Mouse (Mus musculus): ENCODE measurements around the gene Mitf.

The Mitf gene

DNA sequence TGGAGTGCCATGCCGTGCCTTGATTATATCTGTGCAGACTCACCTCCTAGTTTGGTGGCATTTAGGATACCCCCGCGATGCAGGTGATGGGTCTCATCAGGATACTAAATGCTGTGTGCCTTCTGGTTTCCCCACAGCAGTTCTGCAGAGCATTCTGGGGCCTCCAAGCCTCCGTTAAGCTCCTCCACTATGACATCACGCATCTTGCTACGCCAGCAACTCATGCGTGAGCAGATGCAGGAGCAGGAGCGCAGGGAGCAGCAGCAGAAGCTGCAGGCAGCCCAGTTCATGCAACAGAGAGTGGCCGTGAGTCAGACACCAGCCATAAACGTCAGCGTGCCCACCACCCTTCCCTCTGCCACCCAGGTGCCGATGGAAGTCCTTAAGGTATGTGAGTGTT, 134.1 kb downstream of the Mitf start:
- no peak for DNase-seq (ENCODE audit: low read depth, low spot score)

DNA sequence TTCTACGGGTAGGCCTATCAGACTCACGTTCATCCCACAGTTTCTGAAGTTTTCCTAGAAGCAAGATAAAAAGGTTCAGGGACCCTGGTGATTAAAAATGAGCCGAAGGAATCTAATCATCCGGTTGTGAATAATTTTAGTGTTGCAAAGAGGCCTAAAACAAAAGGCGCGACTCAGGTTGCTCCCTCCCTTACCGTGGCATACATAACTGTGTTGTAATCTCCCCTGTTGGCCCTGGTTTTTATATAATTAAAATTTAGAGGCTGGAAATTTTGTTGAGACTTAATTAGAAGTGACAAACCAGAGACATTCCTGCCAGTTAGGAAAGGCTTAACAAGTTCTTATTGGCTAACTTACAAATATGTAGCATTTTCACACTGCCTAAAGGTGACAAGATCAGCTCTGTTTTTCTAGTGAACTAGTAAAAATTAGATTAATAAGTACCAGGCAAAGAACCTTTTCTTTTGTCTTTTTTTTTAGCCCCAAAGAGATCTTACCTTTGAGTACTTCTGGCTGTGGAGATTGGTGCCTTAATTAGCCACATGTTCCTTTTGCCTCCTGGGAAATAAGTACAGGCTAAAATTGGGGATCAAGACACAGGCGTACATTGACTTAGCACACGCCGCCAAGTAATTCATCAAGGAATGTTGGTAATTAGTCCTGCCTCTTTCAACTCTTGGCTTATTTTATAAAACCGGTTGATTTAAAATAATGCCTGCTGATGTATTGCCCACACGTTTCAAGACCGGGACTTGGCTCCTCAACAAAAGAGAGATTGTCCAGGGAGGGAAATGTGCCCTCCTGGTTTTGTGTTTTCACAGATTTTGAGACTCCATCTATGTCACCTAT, 143.4 kb downstream of the Mitf start:
- no peak for DNase-seq (ENCODE audit: low read depth, low spot score)

DNA sequence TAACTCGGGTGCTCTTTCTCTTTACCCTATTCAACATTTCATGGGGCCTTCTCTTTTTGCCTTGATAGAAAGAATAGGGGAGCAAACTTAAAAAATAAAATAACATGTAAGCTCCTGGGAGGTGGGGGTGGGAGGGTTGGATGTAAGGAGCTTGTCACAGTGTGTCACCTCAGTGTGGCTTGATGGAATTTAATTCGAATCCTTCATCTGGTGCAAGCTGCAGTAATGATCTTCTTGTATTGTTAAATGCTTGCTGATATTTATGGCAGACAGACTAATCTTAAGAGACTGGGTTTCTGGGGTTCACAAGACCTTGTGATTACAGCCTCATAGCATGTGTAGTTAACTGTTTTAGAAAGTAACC, 144.0 kb downstream of the Mitf start:
- no peak for DNase-seq (ENCODE audit: low read depth, low spot score)

- no peak for DNase-seq (ENCODE audit: low read depth, low spot score)
Measured at GRCm38 (mm10) chr6:97951711-97952110, 144.9 kb downstream of the Mitf start.

- DNase-seq (ENCODE audit: low read depth, low spot score) = no peak
Measured at GRCm38 (mm10) chr6:97952845-97953244, 146.0 kb downstream of the Mitf start.

DNA sequence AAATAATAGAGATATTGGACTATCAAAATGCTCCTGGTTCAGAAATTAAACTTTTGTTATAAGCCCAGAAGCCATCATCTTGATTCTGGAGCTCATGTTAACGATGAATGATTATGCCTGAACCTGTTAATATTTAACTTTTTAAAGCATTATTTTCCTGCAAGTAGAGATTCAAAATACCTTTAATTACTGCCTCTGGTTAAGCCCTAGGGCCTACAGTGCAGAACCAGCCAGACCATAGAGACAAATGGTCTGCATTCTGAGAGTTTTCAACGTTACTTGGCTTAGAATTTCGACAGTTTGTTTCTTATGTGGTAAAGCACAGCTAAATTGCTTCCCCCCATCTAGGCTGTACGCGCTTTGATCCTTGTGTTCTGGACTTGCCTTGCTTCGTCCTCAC, 149.3 kb downstream of the Mitf start:
- no peak for DNase-seq (ENCODE audit: low read depth, low spot score)

GRCm38 (mm10) chr6:97956636-97957035, 149.8 kb downstream of the Mitf start:
- no peak for DNase-seq (ENCODE audit: low read depth, low spot score)

DNA sequence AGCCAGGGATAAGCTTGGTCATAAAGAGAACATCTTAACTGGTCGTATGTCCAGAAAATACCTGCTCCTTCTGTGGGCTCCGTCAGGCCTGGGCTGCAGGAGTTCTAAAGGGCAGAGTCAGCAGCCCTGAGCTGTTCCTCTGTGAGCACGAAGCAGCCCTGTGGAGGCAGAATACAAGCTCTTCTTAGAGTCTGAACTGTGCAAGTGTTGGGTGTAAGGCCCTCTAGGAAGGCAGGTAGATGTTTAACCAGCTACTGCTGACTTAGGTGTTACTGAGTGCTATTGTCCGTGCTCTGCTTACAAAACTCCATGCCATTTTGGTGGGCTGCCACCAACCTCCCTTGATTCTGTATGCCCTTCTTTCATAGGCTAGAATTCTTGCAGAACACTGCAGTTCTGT, 151.4 kb downstream of the Mitf start:
- DNase-seq (ENCODE audit: low read depth, low spot score) = no peak

DNA sequence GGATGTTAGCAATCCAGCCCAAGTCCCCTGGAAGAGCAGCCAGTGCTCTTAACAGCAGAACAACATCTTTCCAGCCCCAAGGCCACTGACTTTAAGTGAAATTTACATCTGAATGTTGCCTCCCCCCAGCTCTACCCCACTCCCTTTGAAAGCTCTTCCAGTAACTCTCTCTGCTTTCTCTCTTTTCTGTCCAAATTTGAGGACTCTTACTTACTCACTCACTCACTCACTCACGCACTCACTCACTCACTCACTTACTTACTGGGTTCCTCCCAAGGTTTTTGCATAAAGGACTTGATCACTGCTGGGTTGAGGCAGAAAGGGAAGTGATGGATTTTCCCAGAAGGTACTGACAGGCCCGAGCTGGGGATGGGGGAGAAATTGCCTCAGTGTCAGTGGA, 154.9 kb downstream of the Mitf start:
- DNase-seq (ENCODE audit: low read depth, low spot score) = no peak

GRCm38 (mm10) chr6:97962311-97962710, 155.5 kb downstream of the Mitf start:
- no peak for DNase-seq (ENCODE audit: low read depth, low spot score)

DNA sequence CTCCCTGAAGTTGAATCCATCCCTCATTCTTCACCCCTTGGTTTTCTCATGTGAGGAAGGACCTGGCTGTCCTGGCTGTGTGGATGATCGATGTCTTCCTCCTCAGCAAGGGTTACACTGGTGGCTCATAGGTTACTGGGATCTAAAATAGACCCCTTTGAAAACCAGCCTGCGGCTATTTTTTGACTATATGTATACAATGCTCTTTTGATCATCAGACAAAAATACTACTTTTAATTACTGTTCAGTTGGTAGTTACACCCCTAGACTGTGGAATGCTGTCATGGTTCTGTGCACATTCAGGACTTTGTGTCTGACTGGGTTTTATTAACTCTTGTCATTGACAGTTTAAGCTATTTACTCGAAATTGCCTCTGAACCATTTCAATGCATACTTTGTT, 157.9 kb downstream of the Mitf start:
- DNase-seq (ENCODE audit: low read depth, low spot score) = no peak

GRCm38 (mm10) chr6:97981668-97982067, 174.8 kb downstream of the Mitf start:
- DNase-seq (ENCODE audit: low read depth, low spot score) = no peak

DNA sequence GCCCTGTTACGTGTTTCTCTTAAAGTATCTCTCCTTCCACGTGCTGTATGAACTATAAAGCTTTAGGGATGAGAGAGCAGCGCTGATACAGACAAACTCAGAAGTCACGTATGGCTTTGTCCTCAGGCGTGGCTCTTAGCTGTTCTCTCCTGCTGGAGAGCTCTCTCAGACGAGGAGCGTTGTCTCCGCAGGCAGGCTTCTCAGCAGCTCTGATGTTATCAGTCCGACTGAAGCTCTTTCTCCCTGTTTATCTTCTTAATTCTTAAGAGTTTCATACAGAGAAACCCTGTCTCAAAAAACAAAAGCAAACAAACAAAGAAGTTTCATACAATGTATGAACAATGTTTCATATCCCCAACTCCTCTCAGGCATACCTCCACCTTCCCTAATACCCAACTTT, 178.8 kb downstream of the Mitf start:
- DNase-seq (ENCODE audit: low read depth, low spot score) = no peak

DNA sequence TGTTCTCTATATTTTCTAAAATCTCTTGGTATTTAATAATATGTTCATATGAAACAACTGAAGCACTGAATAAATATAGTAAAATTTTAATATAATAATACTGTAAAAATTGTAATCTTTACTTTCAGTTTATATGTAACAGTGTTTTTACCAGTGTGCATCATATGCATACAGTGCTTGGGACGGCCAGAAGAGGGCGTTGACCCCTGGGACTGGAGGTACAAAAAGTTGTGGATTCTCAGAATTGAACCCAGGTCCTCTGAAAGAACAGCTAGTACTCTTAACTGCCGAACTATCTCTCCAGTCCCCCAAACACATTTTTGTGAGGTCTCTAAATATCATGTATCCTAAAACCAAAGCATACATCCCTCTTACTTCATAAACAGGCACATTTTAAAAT, 179.6 kb downstream of the Mitf start:
- no peak for DNase-seq (ENCODE audit: low read depth, low spot score)

- DNase-seq (ENCODE audit: low read depth, low spot score) = no peak
Measured at GRCm38 (mm10) chr6:97993507-97993906, 186.7 kb downstream of the Mitf start.

- DNase-seq (ENCODE audit: low read depth, low spot score) = no peak
Measured at GRCm38 (mm10) chr6:97995606-97996307, 188.9 kb downstream of the Mitf start.

DNA sequence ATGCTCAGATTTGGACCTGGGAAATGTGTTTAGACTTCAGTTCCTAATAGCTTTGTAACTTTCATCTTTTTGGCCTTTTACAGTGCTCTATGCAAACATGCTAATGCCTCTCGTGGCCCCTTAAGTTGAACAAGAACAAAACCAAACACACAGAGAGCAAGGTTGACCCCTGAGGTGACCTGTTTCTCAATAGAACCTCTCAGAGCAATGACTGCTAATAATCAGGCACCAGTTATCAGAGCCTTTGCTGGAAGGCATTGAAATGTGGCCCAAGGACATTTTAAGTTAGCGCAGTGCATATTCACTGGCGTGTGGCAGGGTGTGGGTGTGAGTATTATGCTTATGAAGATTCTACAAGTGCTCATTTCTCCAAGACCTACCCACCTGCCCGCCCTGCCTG, 194.7 kb downstream of the Mitf start:
- no peak for DNase-seq (ENCODE audit: low read depth, low spot score)

DNA sequence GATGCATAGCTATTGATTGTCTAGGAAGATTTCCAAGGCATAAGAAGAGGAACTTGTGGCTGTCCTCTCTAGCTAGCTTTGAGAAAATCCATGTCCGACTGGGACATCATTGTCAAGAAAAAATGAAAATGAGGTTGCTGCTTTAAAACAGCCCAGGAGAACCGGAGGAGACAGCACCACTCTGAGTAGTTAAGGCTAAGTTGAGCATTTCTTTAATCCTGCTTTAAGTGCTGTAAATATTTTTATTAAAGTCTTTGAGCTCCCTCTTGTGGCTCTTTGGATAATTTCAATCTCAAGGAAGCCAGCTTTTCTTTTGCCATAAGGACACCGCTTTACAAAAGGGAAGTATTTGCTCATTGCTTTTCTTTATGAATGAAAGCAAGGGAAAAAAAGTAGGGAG, 196.3 kb downstream of the Mitf start:
- peak; percentile 61 for DNase-seq (ENCODE audit: low read depth, low spot score)

- no peak for DNase-seq (ENCODE audit: low read depth, low spot score)
Measured at GRCm38 (mm10) chr6:98005566-98005965, 198.7 kb downstream of the Mitf start.

DNA sequence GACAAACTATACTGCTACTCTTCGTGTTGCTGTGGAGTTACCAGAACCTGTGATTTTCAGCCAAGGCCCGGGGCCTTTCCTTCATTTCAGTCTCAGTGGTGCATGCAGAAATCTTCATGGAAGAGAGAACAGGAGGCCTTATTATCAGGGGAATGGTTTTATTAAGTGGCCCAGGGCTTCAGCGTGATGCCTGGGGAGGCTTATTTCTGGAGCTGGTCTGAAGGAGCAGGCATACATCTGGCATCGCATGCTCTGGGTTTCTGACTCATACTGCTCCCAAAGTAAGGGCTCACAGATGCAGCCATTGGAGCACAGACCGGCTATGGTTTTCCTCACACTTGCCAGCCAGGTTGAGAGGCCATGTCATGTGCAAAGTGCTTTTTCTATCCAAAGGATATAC, 208.2 kb downstream of the Mitf start:
- no peak for DNase-seq (ENCODE audit: low read depth, low spot score)

- DNase-seq (ENCODE audit: low read depth, low spot score) = no peak
Measured at GRCm38 (mm10) chr6:98015819-98016218, 209.0 kb downstream of the Mitf start.

DNA sequence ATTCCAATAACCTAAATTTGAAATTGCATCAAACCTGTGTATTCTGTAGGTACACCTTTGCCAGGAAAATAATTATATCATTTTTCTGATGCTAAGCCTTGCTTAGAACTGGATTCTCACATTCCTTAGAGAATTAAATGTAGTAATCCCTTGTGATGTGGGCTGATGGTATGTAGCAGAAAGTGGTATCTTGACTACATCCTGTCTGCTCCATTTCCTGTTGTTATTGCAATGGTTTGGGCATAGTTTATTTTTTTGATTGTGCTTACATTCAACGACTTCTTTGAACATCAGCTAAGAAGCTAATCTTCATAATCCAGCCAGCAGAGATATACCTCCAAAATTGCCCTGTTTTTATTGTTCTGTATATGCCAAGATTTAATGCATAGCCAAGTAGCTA, 217.0 kb downstream of the Mitf start:
- no peak for DNase-seq (ENCODE audit: low read depth, low spot score)

DNA sequence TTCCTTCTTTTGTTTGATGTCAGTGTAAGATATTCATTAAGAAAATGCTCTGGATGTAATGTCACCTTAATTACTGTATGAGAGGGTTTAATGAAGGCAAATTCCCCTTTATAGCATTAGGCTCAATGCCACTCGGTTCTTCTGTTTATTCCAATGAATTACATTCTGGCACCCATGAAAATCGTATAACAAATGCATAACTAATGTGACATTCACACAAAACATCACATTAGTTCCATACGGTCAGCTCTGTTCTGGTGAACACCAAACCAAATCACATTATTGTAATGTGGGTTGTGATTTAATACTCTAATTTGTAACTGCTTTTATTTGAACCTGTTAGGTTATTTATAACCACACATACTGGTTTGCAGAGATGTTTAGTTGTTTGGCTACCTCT, 231.7 kb downstream of the Mitf start:
- no peak for DNase-seq (ENCODE audit: low read depth, low spot score)
